Mouse (Mus musculus) brown adipose tissue, adult 24 weeks (tissue): ENCODE measurements around the gene Hat1. TPM values are rescaled to one million over a fixed set of nuclear protein-coding genes. Genes with fewer than 3 reads are reported as not detected.
"Not testable (repeated sequence)": the region's sequence is repeated elsewhere in the genome, so short reads cannot be mapped to it uniquely, and the experiment has no call there.

Source experiments
- H3K27ac ChIP-seq: fragments of 200-500 bp; replicated peaks from 2 replicates; pipeline ENCODE4 v1.5.1; 2012; ENCODE audit warnings: low read depth, mild to moderate bottlenecking, low read length
- H3K4me1 ChIP-seq: fragments of 200-500 bp; 2 replicates; pipeline ENCODE4 v1.6.1; 2012; ENCODE audit warnings: low read length, mixed read lengths; ENCODE audit not compliant: control insufficient read depth, insufficient read depth, insufficient read length
- H3K4me3 ChIP-seq: fragments of 200-500 bp; 2 replicates; pipeline ENCODE4 v1.5.1; 2012; ENCODE audit warnings: low read depth, mild to moderate bottlenecking, low read length, moderate library complexity; ENCODE audit not compliant: insufficient read depth
- polyA plus RNA-seq: library from polyadenylated mRNA; stranded (reverse); fragments of >200 nt; gene quantifications from 2 replicates; pipeline ENCODE4 v1.2.4, GENCODE M21; 2012; ENCODE audit not compliant: missing spikeins, insufficient read depth, insufficient read length

The Hat1 gene
- polyA plus RNA-seq, 1 experiment, result 15.5 TPM

- H3K27ac ChIP-seq, result peak within 1 kb of the TSS; percentile 50
- H3K4me1 ChIP-seq, result no peaks in the 10 kb centered on the region
- H3K4me3 ChIP-seq, result peak within 1 kb of the TSS; percentile 72
Measured at GRCm38 (mm10) chr2:71367125-71367880, 21.5 kb upstream of the Hat1 start, which contains the start of gene Slc25a12. TSS of gene Slc25a12 (minus strand) at chr2:71367749.

GRCm38 (mm10) chr2:71368086-71368485 lies 20.7 kb upstream of the Hat1 start:
- no peak overlapping the region for H3K27ac ChIP-seq
- no peak overlapping the region for H3K4me3 ChIP-seq
- H3K4me1 ChIP-seq, result no peaks in the 10 kb centered on the region

- no peaks in the 10 kb centered on the region for H3K4me1 ChIP-seq
- no peak overlapping the region for H3K4me3 ChIP-seq
- no peak overlapping the region for H3K27ac ChIP-seq
Measured at GRCm38 (mm10) chr2:71371790-71372189, 17.0 kb upstream of the Hat1 start.

GRCm38 (mm10) chr2:71372261-71372660 lies 16.5 kb upstream of the Hat1 start:
- not testable (repeated sequence) for H3K27ac ChIP-seq, H3K4me3 ChIP-seq, H3K4me1 ChIP-seq

GRCm38 (mm10) chr2:71374275-71375155 lies 14.2 kb upstream of the Hat1 start:
- no peak overlapping the region for H3K4me3 ChIP-seq
- no peak overlapping the region for H3K27ac ChIP-seq

GRCm38 (mm10) chr2:71376433-71376906 lies 12.3 kb upstream of the Hat1 start:
- H3K4me3 ChIP-seq, result peak overlapping the region; percentile 24; the same call in 1 of the 2 replicates

More at GRCm38 (mm10) chr2:71374275-71375155, 14.2 kb upstream of the Hat1 start:
- no peaks in the 10 kb centered on the region for H3K4me1 ChIP-seq

GRCm38 (mm10) chr2:71377426-71377825 lies 11.3 kb upstream of the Hat1 start:
- no peaks in the 10 kb centered on the region for H3K4me1 ChIP-seq
- no peak overlapping the region for H3K27ac ChIP-seq
- no peak overlapping the region for H3K4me3 ChIP-seq

More at GRCm38 (mm10) chr2:71376433-71376906, 12.3 kb upstream of the Hat1 start:
- H3K27ac ChIP-seq, result no peak overlapping the region
- H3K4me1 ChIP-seq, result no peaks in the 10 kb centered on the region

GRCm38 (mm10) chr2:71381962-71382361 lies 6.8 kb upstream of the Hat1 start:
- Histone ChIP-seq H3K27ac (no peak overlapping the region), H3K4me3 (no peak overlapping the region), H3K4me1 (no peaks in the 10 kb centered on the region)

- H3K27ac ChIP-seq, result no peak overlapping the region
- H3K4me1 ChIP-seq, result no peaks in the 10 kb centered on the region
- no peak overlapping the region for H3K4me3 ChIP-seq
Measured at GRCm38 (mm10) chr2:71383890-71384289, 4.9 kb upstream of the Hat1 start.

- H3K4me1 ChIP-seq, result peaks cover 2% of the 10 kb centered on the region; the same call in 1 of the 2 replicates
- H3K4me3 ChIP-seq, result no peak overlapping the region
Measured at GRCm38 (mm10) chr2:71387766-71388165, 992 bp upstream of the Hat1 start.

GRCm38 (mm10) chr2:71389864-71390263 lies 1.1 kb downstream of the Hat1 start:
- H3K4me1 ChIP-seq, result peaks cover 2% of the 10 kb centered on the region; the same call in 1 of the 2 replicates
- no peak overlapping the region for H3K27ac ChIP-seq
- peak overlapping the region; percentile 79 for H3K4me3 ChIP-seq

More at GRCm38 (mm10) chr2:71387766-71388165, 992 bp upstream of the Hat1 start:
- no peak overlapping the region for H3K27ac ChIP-seq

GRCm38 (mm10) chr2:71405613-71406012 lies 16.9 kb downstream of the Hat1 start:
- H3K27ac ChIP-seq, result no peak overlapping the region

GRCm38 (mm10) chr2:71418760-71419280 lies 30.1 kb downstream of the Hat1 start:
- H3K4me1 ChIP-seq, result no peaks in the 10 kb centered on the region
- H3K4me3 ChIP-seq, result no peak overlapping the region
- H3K27ac ChIP-seq, result no peak overlapping the region

More at GRCm38 (mm10) chr2:71405613-71406012, 16.9 kb downstream of the Hat1 start:
- no peak overlapping the region for H3K4me3 ChIP-seq
- no peaks in the 10 kb centered on the region for H3K4me1 ChIP-seq

- Histone ChIP-seq H3K4me1 (no peaks in the 10 kb centered on the region), H3K27ac (no peak overlapping the region), H3K4me3 (no peak overlapping the region)
Measured at GRCm38 (mm10) chr2:71419408-71419807, 30.6 kb downstream of the Hat1 start.

GRCm38 (mm10) chr2:71420895-71421425 lies 32.2 kb downstream of the Hat1 start:
- Histone ChIP-seq H3K27ac (no peak overlapping the region), H3K4me3 (no peak overlapping the region), H3K4me1 (no peaks in the 10 kb centered on the region)
